In genomic region chr16:24215353-24215752, GRCm38 (mm10) we compare ENCODE assay signal across 20 mouse cellular contexts.
A peak's percentile ranks its signal among the peaks of the same experiment; 100 is the strongest.
DNase-seq lines count a peak whose midpoint lies in the region; ATAC-seq lines count a peak whose summit lies in the region.
"Had no signal": no experiment of that assay in that cellular context is flagged by ENCODE, and none has a peak within 500 bp of the region (broad histone marks: within the 10 kb centered on the region; RNA-seq: fewer than 3 reads in every experiment).

No protein-coding gene starts in this region.

- ATAC-seq in granulocyte monocyte progenitor cell, adult 5-6 weeks (replicated peaks; ENCODE audit: poor library complexity, severe bottlenecking): peak; percentile 63
- ATAC-seq: forebrain, embryonic 15.5 days; hindbrain, embryonic 16.5 days; Patski had no signal

- DNase-seq in urinary bladder, postnatal 14 days (ENCODE audit: low spot score): peak; percentile 28
- no peak for DNase-seq in urinary bladder, adult 2 months (ENCODE audit: low spot score)
- DNase-seq in natural killer cell, adult 2 months (ENCODE audit: low spot score in 2 of 2): peak; percentile 37 to 55
- DNase-seq in retina, embryonic 14.5 days (ENCODE audit: low spot score): no peak
- no peak for DNase-seq in yolk sac, embryonic 10.5 days (ENCODE audit: low spot score)
- no peak for DNase-seq in right cerebral cortex, postnatal 10 days (ENCODE audit: low spot score in 2 of 2)
- DNase-seq: adrenal gland, postnatal 14 days; B cell, adult 2 months; cerebellum, adult 11-12 months; cerebellum, postnatal 14 days; gastrocnemius, postnatal 14 days; heart, adult 2 months; heart, postnatal 4 days; kidney, adult 11 months; layer of hippocampus, postnatal 36 days; lung, postnatal 10 days had no signal

Comparison
In these comparisons a context has a peak if more than half of its experiments do, and no peak if none do; other contexts are left out.
1. DNase-seq: peak in urinary bladder, postnatal 14 days (single experiment) and natural killer cell, adult 2 months (2 of 2); none in urinary bladder, adult 2 months (single experiment), retina, embryonic 14.5 days (single experiment), yolk sac, embryonic 10.5 days (single experiment) and right cerebral cortex, postnatal 10 days (0 of 2).